Mouse (Mus musculus) small intestine, adult 2 months (tissue): Measurements from ENCODE around the gene Wdr19.

ENCODE experiments used
- CTCF ChIP-seq: fragments of 200-500 bp; IDR thresholded peaks from 2 replicates; pipeline ENCODE4 v1.5.1; 2012; ENCODE audit warnings: low read depth, mild to moderate bottlenecking, control low read depth, inconsistent platforms, low read length, moderate library complexity, mixed read lengths; ENCODE audit not compliant: insufficient replicate concordance, insufficient read length; ENCODE audit errors: extremely low read depth
- POLR2A ChIP-seq: fragments of 200-500 bp; IDR thresholded peaks from 2 replicates; pipeline ENCODE4 v1.6.1; 2012; ENCODE audit warnings: low read depth, mild to moderate bottlenecking, control low read depth, inconsistent platforms, low read length, moderate library complexity

DNA sequence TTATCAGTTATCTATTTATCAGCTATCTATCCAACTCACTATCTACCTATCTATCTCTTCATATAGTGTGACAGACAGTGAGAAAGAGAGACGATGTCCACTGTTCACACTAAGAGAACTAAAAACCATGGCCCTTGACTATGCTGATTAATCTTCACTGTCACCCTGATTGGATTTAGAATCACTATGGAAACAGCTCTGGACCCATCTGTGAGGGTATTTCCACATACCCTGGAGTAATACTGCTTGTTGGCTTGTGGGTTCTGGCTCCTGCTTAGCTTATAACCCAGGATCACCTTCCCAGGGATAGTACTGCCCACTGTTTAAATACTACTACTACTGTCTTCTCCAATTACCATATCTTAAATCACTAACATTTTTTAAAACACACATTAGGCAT is 17.2 kb upstream of the Wdr19 start:
- TF ChIP-seq POLR2A (no peak), CTCF (no peak)
